Mouse (Mus musculus): ENCODE measurements around the gene Rapgef4.

Gene Rapgef4

GRCm38 (mm10) chr2:72260704-72261103, 279.7 kb downstream of the Rapgef4 start:
- DNase-seq (ENCODE audit: extremely low read depth, low read depth, low spot score): no peak

GRCm38 (mm10) chr2:72262814-72263480, 281.9 kb downstream of the Rapgef4 start:
- DNase-seq (ENCODE audit: extremely low read depth, low read depth, low spot score): no peak

GRCm38 (mm10) chr2:72267390-72267789, 286.4 kb downstream of the Rapgef4 start:
- no peak for DNase-seq (ENCODE audit: extremely low read depth, low read depth, low spot score)

- no peak for DNase-seq (ENCODE audit: extremely low read depth, low read depth, low spot score)
Measured at GRCm38 (mm10) chr2:72269651-72270341, 288.8 kb downstream of the Rapgef4 start.

GRCm38 (mm10) chr2:72278247-72278873, 297.3 kb downstream of the Rapgef4 start:
- DNase-seq (ENCODE audit: extremely low read depth, low read depth, low spot score): no peak

GRCm38 (mm10) chr2:72280524-72280923, 299.5 kb downstream of the Rapgef4 start:
- DNase-seq (ENCODE audit: extremely low read depth, low read depth, low spot score): no peak

GRCm38 (mm10) chr2:72281971-72282370, 300.9 kb downstream of the Rapgef4 start:
- DNase-seq (ENCODE audit: extremely low read depth, low read depth, low spot score): no peak

GRCm38 (mm10) chr2:72282733-72283132, 301.7 kb downstream of the Rapgef4 start:
- no peak for DNase-seq (ENCODE audit: extremely low read depth, low read depth, low spot score)

GRCm38 (mm10) chr2:72284689-72285088, 303.6 kb downstream of the Rapgef4 start:
- no peak for DNase-seq (ENCODE audit: extremely low read depth, low read depth, low spot score)

- no peak for DNase-seq (ENCODE audit: extremely low read depth, low read depth, low spot score)
Measured at GRCm38 (mm10) chr2:72285256-72285887, 304.3 kb downstream of the Rapgef4 start, which contains the start of gene Map3k20. Gene Map3k20 (plus strand): TSS chr2:72285637.

GRCm38 (mm10) chr2:72285888-72286661, 305.0 kb downstream of the Rapgef4 start:
- no peak for DNase-seq (ENCODE audit: extremely low read depth, low read depth, low spot score)

- no peak for DNase-seq (ENCODE audit: extremely low read depth, low read depth, low spot score)
Measured at GRCm38 (mm10) chr2:72287142-72287541, 306.1 kb downstream of the Rapgef4 start.

GRCm38 (mm10) chr2:72288932-72289534, 308.0 kb downstream of the Rapgef4 start:
- DNase-seq (ENCODE audit: extremely low read depth, low read depth, low spot score): no peak

GRCm38 (mm10) chr2:72291103-72291502, 310.1 kb downstream of the Rapgef4 start:
- no peak for DNase-seq (ENCODE audit: extremely low read depth, low read depth, low spot score)

GRCm38 (mm10) chr2:72292573-72292972, 311.5 kb downstream of the Rapgef4 start:
- DNase-seq (ENCODE audit: extremely low read depth, low read depth, low spot score): no peak

GRCm38 (mm10) chr2:72294994-72295393, 314.0 kb downstream of the Rapgef4 start:
- DNase-seq (ENCODE audit: extremely low read depth, low read depth, low spot score): no peak

GRCm38 (mm10) chr2:72296984-72297715, 316.1 kb downstream of the Rapgef4 start:
- DNase-seq (ENCODE audit: extremely low read depth, low read depth, low spot score): no peak

- no peak for DNase-seq (ENCODE audit: extremely low read depth, low read depth, low spot score)
Measured at GRCm38 (mm10) chr2:72297716-72298082, 316.7 kb downstream of the Rapgef4 start.

- no peak for DNase-seq (ENCODE audit: extremely low read depth, low read depth, low spot score)
Measured at GRCm38 (mm10) chr2:72298406-72298805, 317.4 kb downstream of the Rapgef4 start.
